Mouse (Mus musculus): ENCODE measurements around the gene Ippk. TPM values are rescaled to one million over a fixed set of nuclear protein-coding genes. Genes with fewer than 3 reads are reported as not detected.

The Ippk gene
- total RNA-seq, 2 experiments from 2014 or later = 2.5 to 5.9 TPM

- ATAC-seq (ENCODE audit: poor library complexity, severe bottlenecking) = no peak
These were observed 57.9 kb downstream of the Ippk start for GRCm38 (mm10) chr13:49478851-49479374.

GRCm38 (mm10) chr13:49479399-49479798 is 58.4 kb downstream of the Ippk start:
- ATAC-seq (ENCODE audit: poor library complexity, severe bottlenecking) = no peak

GRCm38 (mm10) chr13:49480057-49480456 is 59.0 kb downstream of the Ippk start:
- no peak for ATAC-seq (ENCODE audit: poor library complexity, severe bottlenecking)

- no peak for ATAC-seq (ENCODE audit: poor library complexity, severe bottlenecking)
These were observed 59.5 kb downstream of the Ippk start for GRCm38 (mm10) chr13:49480551-49480950.

- no peak for ATAC-seq (ENCODE audit: poor library complexity, severe bottlenecking)
These were observed 64.3 kb downstream of the Ippk start for GRCm38 (mm10) chr13:49485388-49485787.

GRCm38 (mm10) chr13:49492376-49493368 is 71.6 kb downstream of the Ippk start, which contains the start of gene Tes3-ps:
TSS of gene Tes3-ps (plus strand) at chr13:49493318.
- ATAC-seq (ENCODE audit: poor library complexity, severe bottlenecking) = no peak

- no peak for ATAC-seq (ENCODE audit: poor library complexity, severe bottlenecking)
These were observed 83.5 kb downstream of the Ippk start, which contains the start of gene Ecm2 for GRCm38 (mm10) chr13:49504510-49504909. TSS of gene Ecm2 (plus strand) at chr13:49504810.

GRCm38 (mm10) chr13:49505776-49506175 is 84.7 kb downstream of the Ippk start:
- ATAC-seq (ENCODE audit: poor library complexity, severe bottlenecking) = no peak

- no peak for ATAC-seq (ENCODE audit: poor library complexity, severe bottlenecking)
These were observed 86.1 kb downstream of the Ippk start for GRCm38 (mm10) chr13:49507176-49507575.

Other genes starting within 250 kb of the Ippk start
- 76.1 and 81.6 TPM in 2 replicates for gene Ninj1, start 233.8 kb upstream of the Ippk start, total RNA-seq (2015)
- 33.4 and 48.2 TPM in 2 replicates for gene Ninj1, start 233.8 kb upstream of the Ippk start, total RNA-seq (2017)
- 85.5 and 103 TPM in 2 replicates for gene Card19, start 205.2 kb upstream of the Ippk start, total RNA-seq (2015)
- 91.0 and 123 TPM in 2 replicates for gene Card19, start 205.2 kb upstream of the Ippk start, total RNA-seq (2017)
- 44.4 and 49.1 TPM in 2 replicates for gene Susd3, start 172.5 kb upstream of the Ippk start, total RNA-seq (2015)
- 39.6 and 42.3 TPM in 2 replicates for gene Susd3, start 172.5 kb upstream of the Ippk start, total RNA-seq (2017)
- gene Fgd3, start 100.9 kb upstream of the Ippk start, total RNA-seq (2015) = 10.7 and 12.2 TPM in 2 replicates
- 26.1 and 30.9 TPM in 2 replicates for gene Fgd3, start 100.9 kb upstream of the Ippk start, total RNA-seq (2017)
- gene Bicd2, start 79.7 kb upstream of the Ippk start, total RNA-seq (2015) = 14.9 and 15.3 TPM in 2 replicates
- gene Bicd2, start 79.7 kb upstream of the Ippk start, total RNA-seq (2017) = 24.7 and 27.7 TPM in 2 replicates
- 0.71 and 1.1 TPM in 2 replicates for gene Tes3-ps, start 72.1 kb downstream of the Ippk start, total RNA-seq (2015)
- gene Tes3-ps, start 72.1 kb downstream of the Ippk start, total RNA-seq (2017) = 1.8 and 3.9 TPM in 2 replicates
- gene Ecm2, start 83.6 kb downstream of the Ippk start, total RNA-seq (2015) = not detected in 2 replicates
- gene Ecm2, start 83.6 kb downstream of the Ippk start, total RNA-seq (2017) = 0.07 TPM in 1 of 2 replicates, not detected in the other
- not detected in 2 replicates for gene Aspn, start 123.2 kb downstream of the Ippk start, total RNA-seq (2015)
- gene Aspn, start 123.2 kb downstream of the Ippk start, total RNA-seq (2017) = not detected in 2 replicates
- gene Omd, start 161.2 kb downstream of the Ippk start, total RNA-seq (2015) = not detected in 2 replicates
- gene Omd, start 161.2 kb downstream of the Ippk start, total RNA-seq (2017) = not detected in 2 replicates
- gene Ogn, start 186.8 kb downstream of the Ippk start, total RNA-seq (2015) = 0.07 and 0.40 TPM in 2 replicates
- gene Ogn, start 186.8 kb downstream of the Ippk start, total RNA-seq (2017) = 0.15 and 0.77 TPM in 2 replicates
- 21.0 and 23.3 TPM in 2 replicates for gene Cenpp, start 231.5 kb downstream of the Ippk start, total RNA-seq (2015)
- gene Cenpp, start 231.5 kb downstream of the Ippk start, total RNA-seq (2017) = 16.5 and 18.7 TPM in 2 replicates
- 15.8 and 18.0 TPM in 2 replicates for gene Nol8, start 231.8 kb downstream of the Ippk start, total RNA-seq (2015)
- 16.6 and 17.3 TPM in 2 replicates for gene Nol8, start 231.8 kb downstream of the Ippk start, total RNA-seq (2017)

Data from megakaryocyte, adult 5-6 weeks (primary cell).